Mouse (Mus musculus) neural tube, postnatal 0 days (tissue): ENCODE measurements around the gene F2rl1. TPM values are rescaled to one million over a fixed set of nuclear protein-coding genes. Genes with fewer than 3 reads are reported as not detected.

Experiments used
- polyA plus RNA-seq: library from polyadenylated mRNA; unstranded; fragments of >200 nt; fragmentation: Nextera tagmentation; extraction: Ambion mirVana; gene quantifications from 2 replicates; pipeline ENCODE4 v1.2.1, GENCODE M21; 2015

Gene F2rl1
- polyA plus RNA-seq: 0.12 TPM in 1 of 2 replicates, not detected in the other

GRCm38 (mm10) chr13:95524674-95525491 lies at the start of gene F2rl1:
F2rl1 (minus strand) TSS chr13:95525227.

GRCm38 (mm10) chr13:95478671-95479413 lies 46.2 kb downstream of the F2rl1 start, which contains the start of gene S100z:
S100z (minus strand) TSS chr13:95478721.

Other genes starting within 250 kb of the F2rl1 start
- gene Zbed3, start 201.6 kb downstream of the F2rl1 start, polyA plus RNA-seq: 27.0 and 27.5 TPM in 2 replicates
- 27.2 and 27.3 TPM in 2 replicates for gene Aggf1, start 149.9 kb downstream of the F2rl1 start, polyA plus RNA-seq
- gene Crhbp, start 80.3 kb downstream of the F2rl1 start, polyA plus RNA-seq: 8.5 and 8.8 TPM in 2 replicates
- not detected in 2 replicates for gene S100z, start 46.5 kb downstream of the F2rl1 start, polyA plus RNA-seq
- 30.1 and 31.8 TPM in 2 replicates for gene F2r, start 93.3 kb upstream of the F2rl1 start, polyA plus RNA-seq
- gene F2rl2, start 171.6 kb upstream of the F2rl1 start, polyA plus RNA-seq: 3.9 and 4.2 TPM in 2 replicates